Mouse (Mus musculus) MEL (cell line): Measurements from ENCODE around the gene Tssk4. TPM values are rescaled to one million over a fixed set of nuclear protein-coding genes. Genes with fewer than 3 reads are reported as not detected.

Experiments
- DNase-seq: peaks from one replicate; pipeline ENCODE4 v3.0.0; 2011; ENCODE audit warnings: low read depth, low spot score
- H3K27ac ChIP-seq: 2 replicates; pipeline ENCODE4 v1.5.1; 2012; ENCODE audit warnings: low read depth, mild to moderate bottlenecking, control low read depth, low read length, moderate library complexity; ENCODE audit not compliant: control insufficient read depth
- H3K27me3 ChIP-seq, 2 experiments: fragments of 150-350 bp in 1 of 2; sonication (generic) in 1 of 2; 2 replicates each; pipeline ENCODE4 v1.6.1; 2012; ENCODE audit warnings: low read length in 2 of 2, mild to moderate bottlenecking in 2 of 2, improper control_type of control experiment in 1 of 2, moderate library complexity in 1 of 2; ENCODE audit not compliant: insufficient read depth in 2 of 2, control insufficient read depth in 1 of 2
- H3K36me3 ChIP-seq, 2 experiments: 2 replicates each; pipeline ENCODE4 v1.6.1; 2012 to 2014; ENCODE audit warnings: low read length in 2 of 2, improper control_type of control experiment in 1 of 2, inconsistent platforms in 1 of 2, mild to moderate bottlenecking in 1 of 2; ENCODE audit not compliant: insufficient read depth in 2 of 2, control insufficient read depth in 1 of 2
- H3K4me1 ChIP-seq, 2 experiments: fragments of 150-350 bp in 1 of 2; sonication (generic) in 1 of 2; 2 replicates each; pipeline ENCODE4 v1.6.1; 2012; ENCODE audit warnings: low read length in 2 of 2, improper control_type of control experiment in 1 of 2, mild to moderate bottlenecking in 1 of 2; ENCODE audit not compliant: insufficient read depth in 2 of 2, control insufficient read depth in 1 of 2
- H3K4me3 ChIP-seq, 2 experiments: fragments of 150-350 bp in 1 of 2; sonication (generic) in 1 of 2; 2 replicates each; pipeline ENCODE4 v1.5.1; 2012; ENCODE audit warnings: low read depth in 2 of 2, low read length in 2 of 2, mild to moderate bottlenecking in 2 of 2, moderate library complexity in 2 of 2, control low read depth in 1 of 2, improper control_type of control experiment in 1 of 2; ENCODE audit not compliant: control insufficient read depth in 1 of 2, insufficient read depth in 1 of 2
- H3K79me2 ChIP-seq: 2 replicates; pipeline ENCODE4 v1.6.1; 2012; ENCODE audit warnings: mild to moderate bottlenecking, low read length, moderate library complexity; ENCODE audit not compliant: control insufficient read depth, poor library complexity, insufficient read depth
- H3K9ac ChIP-seq: 2 replicates; pipeline ENCODE4 v1.6.1; 2012; ENCODE audit warnings: low read depth, mild to moderate bottlenecking, control low read depth, low read length, moderate library complexity; ENCODE audit not compliant: control insufficient read depth, poor library complexity, severe bottlenecking
- H3K9me3 ChIP-seq: fragments of 150-350 bp; sonication (generic); replicated peaks from 2 replicates; pipeline ENCODE4 v1.6.1; 2012; ENCODE audit warnings: mild to moderate bottlenecking, low read length, improper control_type of control experiment, moderate library complexity; ENCODE audit not compliant: insufficient read depth
- BHLHE40 ChIP-seq: IDR thresholded peaks from 2 replicates; pipeline ENCODE4 v1.6.1; 2012; ENCODE audit warnings: low read depth, mild to moderate bottlenecking, inconsistent platforms, low read length, improper control_type of control experiment, borderline replicate concordance
- CHD1 ChIP-seq: IDR thresholded peaks from 2 replicates; pipeline ENCODE4 v1.6.1; 2012; ENCODE audit warnings: low read depth, mild to moderate bottlenecking, inconsistent platforms, low read length, improper control_type of control experiment
- CTCF ChIP-seq, 3 experiments: IDR thresholded peaks in 2 of 3; conservative IDR thresholded peaks in 1 of 3; 2 replicates each; pipeline ENCODE4 v1.5.1; 2011 to 2012; ENCODE audit warnings: low read length in 3 of 3, low read depth in 2 of 3, mild to moderate bottlenecking in 2 of 3, improper control_type of control experiment in 1 of 3, inconsistent platforms in 1 of 3, mixed read lengths in 1 of 3, moderate library complexity in 1 of 3; ENCODE audit not compliant: control insufficient read depth in 1 of 3, insufficient read depth in 1 of 3, poor library complexity in 1 of 3, severe bottlenecking in 1 of 3
- GATA1 ChIP-seq: IDR thresholded peaks from 2 replicates; pipeline ENCODE4 v1.6.1; 2011; ENCODE audit warnings: low read depth, low read length, improper control_type of control experiment
- HCFC1 ChIP-seq: IDR thresholded peaks from 2 replicates; pipeline ENCODE4 v1.6.1; 2012; ENCODE audit warnings: low read depth, mild to moderate bottlenecking, inconsistent platforms, low read length, improper control_type of control experiment, moderate library complexity
- JUND ChIP-seq: IDR thresholded peaks from 2 replicates; pipeline ENCODE4 v1.6.1; 2011; ENCODE audit warnings: low read depth, mild to moderate bottlenecking, improper control_type of control experiment, low read length
- MAFK ChIP-seq: IDR thresholded peaks from 2 replicates; pipeline ENCODE4 v1.6.1; 2011; ENCODE audit warnings: low read depth, mild to moderate bottlenecking, low read length, improper control_type of control experiment, borderline replicate concordance
- MAZ ChIP-seq: IDR thresholded peaks from 2 replicates; pipeline ENCODE4 v1.6.1; 2012; ENCODE audit warnings: low read depth, mild to moderate bottlenecking, inconsistent platforms, low read length, improper control_type of control experiment
- MXI1 ChIP-seq: IDR thresholded peaks from 2 replicates; pipeline ENCODE4 v1.6.1; 2011; ENCODE audit warnings: mild to moderate bottlenecking, low read depth, low read length, improper control_type of control experiment
- MYB ChIP-seq: IDR thresholded peaks from 2 replicates; pipeline ENCODE4 v1.6.1; 2011; ENCODE audit warnings: mild to moderate bottlenecking, low read depth, low read length, improper control_type of control experiment
- NELFE ChIP-seq: IDR thresholded peaks from 2 replicates; pipeline ENCODE4 v1.6.1; 2011; ENCODE audit warnings: low read depth, low read length, improper control_type of control experiment
- NRF1 ChIP-seq: IDR thresholded peaks from 2 replicates; pipeline ENCODE4 v1.6.1; 2014; ENCODE audit warnings: low read depth, mild to moderate bottlenecking, inconsistent platforms, low read length, improper control_type of control experiment, moderate library complexity; ENCODE audit not compliant: poor library complexity, insufficient read depth, severe bottlenecking
- POLR2AphosphoS2 ChIP-seq: IDR thresholded peaks from 2 replicates; pipeline ENCODE4 v1.6.1; 2011; ENCODE audit warnings: low read length, improper control_type of control experiment
- RCOR1 ChIP-seq: IDR thresholded peaks from 2 replicates; pipeline ENCODE4 v1.6.1; 2012; ENCODE audit warnings: low read depth, mild to moderate bottlenecking, inconsistent platforms, low read length, improper control_type of control experiment
- TCF12 ChIP-seq: IDR thresholded peaks from 2 replicates; pipeline ENCODE4 v1.6.1; 2014; ENCODE audit warnings: low read depth, mild to moderate bottlenecking, inconsistent platforms, low read length, improper control_type of control experiment, moderate library complexity
- USF2 ChIP-seq, 2 experiments: IDR thresholded peaks; 2 replicates each; pipeline ENCODE4 v1.6.1; 2011 to 2012; ENCODE audit warnings: improper control_type of control experiment in 2 of 2, low read length in 2 of 2, borderline replicate concordance in 1 of 2, inconsistent platforms in 1 of 2, low read depth in 1 of 2, mild to moderate bottlenecking in 1 of 2; ENCODE audit not compliant: insufficient read depth in 1 of 2
- ZC3H11A ChIP-seq: IDR thresholded peaks from 2 replicates; pipeline ENCODE4 v1.6.1; 2012; ENCODE audit warnings: low read depth, mild to moderate bottlenecking, inconsistent platforms, low read length, improper control_type of control experiment
- ZKSCAN1 ChIP-seq: IDR thresholded peaks from 2 replicates; pipeline ENCODE4 v1.6.1; 2012; ENCODE audit warnings: low read depth, mild to moderate bottlenecking, inconsistent platforms, low read length, improper control_type of control experiment, moderate library complexity
- polyA plus RNA-seq, 2 experiments: library from polyadenylated mRNA; stranded (reverse) in 1 of 2; unstranded in 1 of 2; fragments of >175 nt in 1 of 2; fragments of >200 nt in 1 of 2; gene quantifications; 2 replicates each; pipeline versions ENCODE4 v1.2.1 to v1.2.4; 2012; ENCODE audit warnings: low replicate concordance in 2 of 2, low read depth in 1 of 2; ENCODE audit not compliant: insufficient read length in 2 of 2, insufficient read depth in 1 of 2, missing spikeins in 1 of 2
- total RNA-seq: library from RNA; depleted of rRNA; stranded (reverse); fragments of 300-350 nt; gene quantifications from 2 replicates; pipeline ENCODE4 v1.2.3, GENCODE M21; 2012

Gene Tssk4
- total and polyA plus RNA-seq, 3 experiments, result 0.08 to 0.40 TPM; not detected in 1

DNA sequence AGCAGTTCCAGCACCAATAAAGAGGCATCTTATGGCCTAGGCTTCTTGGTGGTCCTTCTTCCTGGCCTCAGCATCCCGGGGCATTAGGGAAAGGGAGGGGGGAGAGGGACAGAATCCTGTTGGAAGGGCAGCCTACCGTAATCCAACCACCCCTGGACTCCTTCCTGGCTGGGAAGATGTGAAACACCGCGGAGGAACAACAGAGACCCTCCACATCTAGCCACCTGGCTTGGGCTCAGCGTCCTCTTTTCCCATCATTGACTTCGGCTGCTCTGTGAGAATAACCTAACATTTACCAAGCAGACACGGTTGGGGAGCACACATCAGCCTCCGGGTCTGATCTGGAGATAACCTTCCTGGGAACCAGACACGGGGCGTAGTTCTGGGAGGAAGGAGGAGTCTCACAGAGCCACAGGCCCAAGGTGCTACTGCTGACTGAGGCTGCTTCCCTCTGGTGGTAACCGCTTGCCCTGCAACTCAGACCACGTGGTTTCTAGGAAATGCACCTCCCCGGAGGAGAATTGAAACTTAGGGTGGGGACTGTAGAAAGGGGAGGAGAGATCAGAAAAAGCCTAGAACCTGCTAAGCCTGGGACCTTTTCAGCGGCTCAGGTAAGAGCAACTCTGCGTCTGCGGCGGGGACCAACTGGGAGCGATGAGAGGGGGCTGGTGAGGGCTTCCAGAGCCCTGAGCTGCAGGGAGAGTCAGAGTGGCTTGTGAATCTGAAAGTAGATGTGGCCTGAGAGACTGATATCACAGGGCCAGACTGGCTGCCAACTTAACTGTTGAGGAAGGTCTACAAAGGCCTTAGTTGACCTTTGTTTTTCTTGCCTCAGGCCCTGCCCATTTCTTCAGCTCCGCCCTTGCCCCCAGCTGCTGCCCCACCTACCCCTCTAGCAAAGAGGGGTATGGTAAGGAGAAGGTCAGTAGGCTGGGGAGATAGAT lies 46.1 kb upstream of the Tssk4 start (continued):
- TF ChIP-seq CTCF (IDR thresholded peaks at IDR 0.05 in 2 of 3, conservative IDR thresholded peaks at IDR 0.05 in 1 of 3; ENCODE audit: control insufficient read depth in 1 of 3, insufficient read depth in 1 of 3, low read depth in 2 of 3, low read length in 3 of 3, poor library complexity in 1 of 3, severe bottlenecking in 1 of 3) (peak; percentile 81 to 85 (median 84)), MXI1 (peak; percentile 98), MYB (no peak), JUND (no peak), NRF1 (no peak)
- TF ChIP-seq, all 39 proteins: peak for 25

DNA sequence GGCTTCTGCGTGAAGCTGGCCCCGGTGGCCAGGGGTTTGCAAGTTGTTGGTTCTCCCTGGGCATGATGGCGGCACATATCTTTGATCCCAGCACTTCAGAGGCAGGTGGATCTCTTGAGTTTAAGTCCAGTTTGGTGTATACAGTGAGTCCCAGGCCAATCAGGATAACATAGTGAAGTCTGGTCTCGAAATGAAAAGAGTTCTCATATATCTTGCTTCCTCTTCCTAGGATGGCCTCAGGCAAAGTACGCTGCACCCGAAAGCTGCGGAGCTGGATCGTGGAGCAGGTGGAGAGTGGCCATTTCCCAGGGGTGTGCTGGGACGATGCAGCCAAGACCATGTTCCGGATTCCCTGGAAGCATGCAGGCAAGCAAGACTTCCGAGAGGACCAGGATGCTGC lies 45.2 kb upstream of the Tssk4 start:
- TF ChIP-seq POLR2AphosphoS2 (no peak), USF2 (IDR thresholded peaks at IDR 0.05; ENCODE audit: borderline replicate concordance in 1 of 2, insufficient read depth in 1 of 2, low read depth in 1 of 2, low read length in 2 of 2) (no peak), CHD1 (no peak), NELFE (no peak), GATA1 (no peak), RCOR1 (no peak), TCF12 (no peak), HCFC1 (no peak), MYB (no peak), MAZ (no peak), BHLHE40 (no peak), ZKSCAN1 (no peak), CTCF (IDR thresholded peaks at IDR 0.05 in 2 of 3, conservative IDR thresholded peaks at IDR 0.05 in 1 of 3; ENCODE audit: control insufficient read depth in 1 of 3, insufficient read depth in 1 of 3, low read depth in 2 of 3, low read length in 3 of 3, poor library complexity in 1 of 3, severe bottlenecking in 1 of 3) (no peak), MAFK (no peak), ZC3H11A (no peak)
- peak overlapping the region in 1 of 2 experiments; percentile 84; a peak in 2 of 4 replicates for H3K4me3 ChIP-seq
- H3K79me2 ChIP-seq, result no peaks in the 10 kb centered on the region
- H3K27me3 ChIP-seq, result no peaks in the 10 kb centered on the region
- H3K27ac ChIP-seq, result peak overlapping the region; percentile 73; the same call in 1 of the 2 replicates
- DNase-seq, result no peak
- peaks cover 3 to 7% of the 10 kb centered on the region in 2 experiments; a peak in 2 of 4 replicates for H3K4me1 ChIP-seq
- H3K9me3 ChIP-seq, result no peaks in the 10 kb centered on the region
- peak overlapping the region; percentile 65; the same call in 1 of the 2 replicates for H3K9ac ChIP-seq
- peaks cover 0 to 12% of the 10 kb centered on the region in 2 experiments; a peak in 2 of 4 replicates for H3K36me3 ChIP-seq
